ENCODE assay signal across 9 mouse cellular contexts in genomic region chr7:141176173-141176572, GRCm38 (mm10). TPM values are rescaled to one million over a fixed set of nuclear protein-coding genes. Genes with fewer than 3 reads are reported as not detected.
DNase-seq lines count a peak whose midpoint lies in the region; ATAC-seq and TF ChIP-seq lines count a peak whose summit lies in the region.
"Had no signal": no experiment of that assay in that cellular context is flagged by ENCODE, and none has a peak within 500 bp of the region (broad histone marks: within the 10 kb centered on the region; RNA-seq: fewer than 3 reads in every experiment).

No protein-coding gene starts in this region.

- WGBS in bone marrow, adult 2 months, result 2% methylated on average over 8 of the region's 8 CpGs

- peak; percentile 68; the same call in 1 of the 2 replicates for TF ChIP-seq CTCF in G1E (IDR thresholded peaks at IDR 0.05; ENCODE audit: low read depth, low read length)
- TF ChIP-seq CTCF in bone marrow, adult 2 months (IDR thresholded peaks at IDR 0.05; ENCODE audit: control insufficient read depth, insufficient read depth, low read length), result peak; percentile 100
- TF ChIP-seq CTCF in embryonic fibroblast, embryonic 13.5 days (IDR thresholded peaks at IDR 0.05; ENCODE audit: borderline replicate concordance, insufficient read depth, low read length), result peak; percentile 94

- H3K27ac ChIP-seq in bone marrow, adult 2 months (ENCODE audit: control insufficient read depth, insufficient read depth, low read depth, low read length, poor library complexity), result no peak overlapping the region
- no peak overlapping the region for H3K27ac ChIP-seq in embryonic fibroblast, embryonic 13.5 days (ENCODE audit: insufficient read depth, low read length)
- H3K27ac ChIP-seq: macrophage had no signal

- no peak for ATAC-seq in G1E (ENCODE audit: extremely low read depth, insufficient number of reproducible peaks, low FRiP score, poor library complexity, severe bottlenecking)

- no peak for TF ChIP-seq POLR2A in bone marrow, adult 2 months (IDR thresholded peaks at IDR 0.05; ENCODE audit: borderline replicate concordance, control insufficient read depth, low read depth, low read length)
- TF ChIP-seq POLR2A in embryonic fibroblast, embryonic 13.5 days (IDR thresholded peaks at IDR 0.05; ENCODE audit: low read depth, low read length), result no peak

- H3K4me3 ChIP-seq in G1E (ENCODE audit: low read depth, low read length), result no peak overlapping the region
- no peak overlapping the region for H3K4me3 ChIP-seq in bone marrow, adult 2 months (replicated peaks; ENCODE audit: control insufficient read depth, low read depth, low read length)
- H3K4me3 ChIP-seq in embryonic fibroblast, embryonic 13.5 days (ENCODE audit: insufficient read depth, low read length), result no peak overlapping the region
- peak overlapping the region; percentile 14 for H3K4me3 ChIP-seq in megakaryocyte, embryonic 14.5 days (replicated peaks)

- no peaks in the 10 kb centered on the region for H3K36me3 ChIP-seq in G1E (replicated peaks)
- no peaks in the 10 kb centered on the region for H3K36me3 ChIP-seq in megakaryocyte, embryonic 14.5 days (replicated peaks; ENCODE audit: low read length)

- peak; percentile 65 for DNase-seq in G1E (ENCODE audit: low spot score)
- peak; percentile 91 for DNase-seq in heart, postnatal 4 days
- peak; percentile 63 to 90 for DNase-seq in layer of hippocampus, postnatal 25 days (ENCODE audit: extremely low spot score in 1 of 2, low spot score in 1 of 2)
- peak; percentile 78 for DNase-seq in right cerebral cortex, postnatal 25 days
- peak; percentile 73 to 85 for DNase-seq in urinary bladder, postnatal 4 days (ENCODE audit: low spot score in 2 of 2)

- no peaks in the 10 kb centered on the region for H3K9me3 ChIP-seq in G1E (replicated peaks)
- no peaks in the 10 kb centered on the region for H3K9me3 ChIP-seq in megakaryocyte, embryonic 14.5 days

- peaks cover 9% of the 10 kb centered on the region for H3K4me1 ChIP-seq in G1E (ENCODE audit: insufficient read depth, low read depth, low read length)
- no peaks in the 10 kb centered on the region; the same call in 1 of the 2 replicates for H3K4me1 ChIP-seq in bone marrow, adult 2 months (ENCODE audit: control insufficient read depth, insufficient read depth, low read length)
- no peaks in the 10 kb centered on the region; the same call in 1 of the 2 replicates for H3K4me1 ChIP-seq in embryonic fibroblast, embryonic 13.5 days (ENCODE audit: control insufficient read depth, insufficient read depth, low read length)
- peaks cover 25% of the 10 kb centered on the region for H3K4me1 ChIP-seq in megakaryocyte, embryonic 14.5 days

- H3K27me3 ChIP-seq in G1E (ENCODE audit: insufficient read depth, low read length), result peaks cover 17% of the 10 kb centered on the region
- peaks cover 2% of the 10 kb centered on the region for H3K27me3 ChIP-seq in megakaryocyte, embryonic 14.5 days (replicated peaks)

RNA-seq across cellular contexts. Expression of gene Rnh1, which starts 3.5 kb away (rescaled TPM):
- total RNA-seq in G1E (2014; fragmentation: Nextera tagmentation) (14.7 and 16.3 TPM in 2 replicates), G1E (2017) (40.6 and 51.8 TPM in 2 replicates)
- polyA plus RNA-seq in G1E (2012), result 3.0 and 12.6 TPM in 2 replicates
- 17.8 and 27.6 TPM in 2 replicates for polyA plus RNA-seq in bone marrow, adult 2 months (2011; ENCODE audit: insufficient read depth, insufficient read length, low replicate concordance, missing spikeins)
- polyA plus RNA-seq in embryonic fibroblast, embryonic 13.5 days (2011; ENCODE audit: insufficient read length, low read depth, missing spikeins), result 108 and 119 TPM in 2 replicates
- total RNA-seq in heart, postnatal 4 days (2021), result 10 to 100 TPM; 73.9 to 84.0 TPM
- 10 to 100 TPM; 32.5 to 36.5 TPM for total RNA-seq in layer of hippocampus, postnatal 25 days (2021)
- 26.5 and 43.0 TPM in 2 replicates for polyA plus RNA-seq in megakaryocyte, embryonic 14.5 days (2012; ENCODE audit: insufficient read depth, low replicate concordance)

RNA-seq across cellular contexts. Expression of gene Hras, which starts 17.6 kb away (rescaled TPM):
- 30.3 and 32.7 TPM in 2 replicates for total RNA-seq in G1E (2014; fragmentation: Nextera tagmentation)
- total RNA-seq in G1E (2017), result 29.3 and 31.5 TPM in 2 replicates
- 31.1 and 38.9 TPM in 2 replicates for polyA plus RNA-seq in G1E (2012)
- polyA plus RNA-seq in bone marrow, adult 2 months (2011; ENCODE audit: insufficient read depth, insufficient read length, low replicate concordance, missing spikeins), result 108 and 168 TPM in 2 replicates
- polyA plus RNA-seq in embryonic fibroblast, embryonic 13.5 days (2011; ENCODE audit: insufficient read length, low read depth, missing spikeins), result 54.0 and 62.7 TPM in 2 replicates
- total RNA-seq in heart, postnatal 4 days (2021), result 100 to 1,000 TPM; 105 to 119 TPM
- total RNA-seq in layer of hippocampus, postnatal 25 days (2021), result 100 to 1,000 TPM; 193 to 235 TPM
- polyA plus RNA-seq in megakaryocyte, embryonic 14.5 days (2012; ENCODE audit: insufficient read depth, low replicate concordance), result 51.3 and 84.0 TPM in 2 replicates

RNA-seq across cellular contexts. Expression of gene Lrrc56, which starts 17.8 kb away (rescaled TPM):
- total RNA-seq in G1E (2014; fragmentation: Nextera tagmentation), result 2.3 and 2.8 TPM in 2 replicates
- 1.3 and 2.7 TPM in 2 replicates for total RNA-seq in G1E (2017)
- 3.3 and 4.0 TPM in 2 replicates for polyA plus RNA-seq in G1E (2012)
- 2.2 and 3.1 TPM in 2 replicates for polyA plus RNA-seq in bone marrow, adult 2 months (2011; ENCODE audit: insufficient read depth, insufficient read length, low replicate concordance, missing spikeins)
- 1.9 and 2.4 TPM in 2 replicates for polyA plus RNA-seq in embryonic fibroblast, embryonic 13.5 days (2011; ENCODE audit: insufficient read length, low read depth, missing spikeins)
- total RNA-seq in heart, postnatal 4 days (2021), result 1 to 10 TPM; 4.3 to 4.5 TPM
- 1 to 10 TPM; 4.5 to 6.1 TPM for total RNA-seq in layer of hippocampus, postnatal 25 days (2021)
- polyA plus RNA-seq in megakaryocyte, embryonic 14.5 days (2012; ENCODE audit: insufficient read depth, low replicate concordance), result 12.2 and 18.5 TPM in 2 replicates

RNA-seq across cellular contexts. Expression of gene Lmntd2, which starts 37.7 kb away (rescaled TPM):
- total RNA-seq in G1E (2014; fragmentation: Nextera tagmentation) (1.6 and 2.2 TPM in 2 replicates), G1E (2017) (0.52 and 0.93 TPM in 2 replicates)
- polyA plus RNA-seq in G1E (2012), result 0.42 and 0.49 TPM in 2 replicates
- polyA plus RNA-seq in bone marrow, adult 2 months (2011; ENCODE audit: insufficient read depth, insufficient read length, low replicate concordance, missing spikeins), result 0.47 and 1.9 TPM in 2 replicates
- polyA plus RNA-seq in embryonic fibroblast, embryonic 13.5 days (2011; ENCODE audit: insufficient read length, low read depth, missing spikeins), result 0.38 and 0.58 TPM in 2 replicates
- not detected for total RNA-seq in heart, postnatal 4 days (2021)
- not detected for total RNA-seq in layer of hippocampus, postnatal 25 days (2021)
- polyA plus RNA-seq in megakaryocyte, embryonic 14.5 days (2012; ENCODE audit: insufficient read depth, low replicate concordance), result 0.57 TPM in 1 of 2 replicates, not detected in the other
- polyA plus RNA-seq: macrophage had no signal

RNA-seq across cellular contexts. Expression of gene Rassf7, which starts 39.5 kb away (rescaled TPM):
- 15.6 and 51.8 TPM in 2 replicates for total RNA-seq in G1E (2014; fragmentation: Nextera tagmentation)
- total RNA-seq in G1E (2017), result 4.9 and 8.9 TPM in 2 replicates
- polyA plus RNA-seq in G1E (2012), result 14.1 and 16.8 TPM in 2 replicates
- polyA plus RNA-seq in bone marrow, adult 2 months (2011; ENCODE audit: insufficient read depth, insufficient read length, low replicate concordance, missing spikeins), result 10.1 and 17.9 TPM in 2 replicates
- 3.9 and 5.8 TPM in 2 replicates for polyA plus RNA-seq in embryonic fibroblast, embryonic 13.5 days (2011; ENCODE audit: insufficient read length, low read depth, missing spikeins)
- total RNA-seq in heart, postnatal 4 days (2021), result 1 to 10 TPM; 4.1 to 6.1 TPM
- total RNA-seq in layer of hippocampus, postnatal 25 days (2021), result under 1 TPM; 0.64 to 0.80 TPM
- polyA plus RNA-seq in megakaryocyte, embryonic 14.5 days (2012; ENCODE audit: insufficient read depth, low replicate concordance), result 3.6 and 11.1 TPM in 2 replicates
